Mouse (Mus musculus) T-helper 1 cell (primary cell): ENCODE results near the gene Pias1.

ENCODE experiments used
- in situ Hi-C: fragments of 300-600 bp; cut with MboI, MseI; formaldehyde crosslinking; loops from one replicate; pipeline ENCODE4 v1.15.1; 2025; ENCODE audit warnings: high pct_unique_total_duplicates

Gene Pias1

DNA sequence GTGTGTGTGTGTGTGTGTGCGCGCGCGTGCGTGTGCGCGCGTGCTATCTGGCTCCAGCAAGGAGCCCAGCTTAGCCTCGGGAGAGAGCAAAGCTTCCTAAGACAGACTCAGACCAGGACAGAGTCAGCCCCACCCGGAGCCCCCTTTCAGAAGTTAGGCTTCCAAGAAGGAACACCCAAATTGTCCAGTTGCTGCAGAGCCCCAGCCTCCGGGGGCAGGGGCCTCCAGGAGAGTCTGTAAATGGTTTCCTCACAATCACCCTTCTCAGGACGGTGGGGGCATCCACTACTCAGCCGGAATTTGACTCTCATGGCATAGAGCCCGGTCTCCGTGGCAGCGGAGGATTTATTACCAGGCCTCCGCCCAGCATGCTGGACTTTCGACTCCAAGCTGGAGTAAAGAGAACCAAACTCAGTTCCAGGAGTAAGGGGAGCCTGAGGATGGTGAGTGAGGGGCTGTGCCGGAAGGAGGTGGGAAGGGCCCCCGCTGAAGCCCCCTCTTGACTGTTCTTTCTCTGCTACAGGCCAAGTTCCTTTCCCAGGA lies 129.9 kb downstream of the Pias1 start, which contains the start of gene Calml4:
Gene Calml4 (plus strand): TSS at position 362 of the 543 bp plus-strand sequence.
- in situ Hi-C loops, result no loop called here

DNA sequence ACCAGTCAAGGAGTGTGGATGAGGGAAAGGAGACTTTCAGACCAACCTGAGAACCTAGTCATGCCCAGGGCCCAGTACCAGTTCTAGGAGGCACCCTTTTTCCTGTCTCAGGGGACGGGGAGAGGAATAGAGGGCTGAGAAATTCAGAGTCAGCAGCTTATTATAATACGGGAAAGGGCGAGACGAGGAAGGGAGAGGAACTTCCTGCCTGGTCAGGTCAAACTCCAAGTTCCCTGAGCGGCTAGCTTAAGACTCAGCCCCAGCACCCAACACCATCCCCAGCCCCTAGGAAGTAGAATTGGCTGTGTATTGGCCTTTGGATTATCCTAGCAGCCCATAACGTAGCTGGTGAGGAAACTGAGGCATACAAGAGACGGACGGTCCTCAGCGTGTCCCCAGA lies 130.5 kb downstream of the Pias1 start:
- in situ Hi-C loops, result no loop called here

DNA sequence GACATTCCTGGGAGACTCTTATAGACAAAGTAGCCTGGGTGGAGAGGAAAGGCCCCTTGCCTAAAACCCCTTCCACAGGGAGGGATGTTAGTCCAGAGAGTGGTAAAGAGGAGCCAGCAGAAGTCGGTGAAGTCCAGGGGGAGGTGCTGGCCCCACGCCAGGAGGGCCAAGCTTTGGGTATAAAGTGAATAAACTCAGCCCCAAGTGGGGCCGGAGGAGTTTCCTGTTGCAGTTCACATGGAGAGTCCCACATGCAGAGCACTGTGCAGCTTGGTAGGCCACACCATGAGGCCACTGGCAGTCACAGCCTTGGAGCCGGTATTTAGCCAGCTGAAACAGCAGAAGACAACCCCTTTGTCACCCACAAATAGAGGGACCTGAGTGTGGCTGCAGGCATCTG lies 133.2 kb downstream of the Pias1 start:
- in situ Hi-C loops, result loop anchor here (5.0 kb wide), 2 partner anchors 123 to 263 kb away; no protein-coding TSS in a partner anchor

DNA sequence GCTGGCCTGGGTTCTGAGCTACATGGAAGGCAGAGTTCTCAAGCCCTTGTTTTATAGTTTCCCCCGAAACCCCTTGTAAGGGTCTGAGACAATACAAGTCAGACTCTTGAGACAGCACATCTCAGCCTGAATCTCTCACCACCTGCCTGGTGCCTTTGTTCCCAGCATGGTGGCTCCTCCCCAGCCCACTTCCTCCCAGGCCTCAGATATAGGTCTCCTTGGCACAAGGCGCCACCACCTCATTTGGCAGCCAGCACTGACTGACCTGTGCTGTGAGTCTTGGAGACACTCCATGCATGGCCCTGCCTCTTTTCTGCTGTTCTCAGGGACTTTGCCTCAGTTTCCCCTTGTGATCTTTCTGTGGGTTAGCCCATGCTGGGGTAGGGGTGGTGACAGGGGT lies 136.2 kb downstream of the Pias1 start:
- in situ Hi-C loops, result loop anchor here (5.0 kb wide), 2 partner anchors 126 to 266 kb away; no protein-coding TSS in a partner anchor

DNA sequence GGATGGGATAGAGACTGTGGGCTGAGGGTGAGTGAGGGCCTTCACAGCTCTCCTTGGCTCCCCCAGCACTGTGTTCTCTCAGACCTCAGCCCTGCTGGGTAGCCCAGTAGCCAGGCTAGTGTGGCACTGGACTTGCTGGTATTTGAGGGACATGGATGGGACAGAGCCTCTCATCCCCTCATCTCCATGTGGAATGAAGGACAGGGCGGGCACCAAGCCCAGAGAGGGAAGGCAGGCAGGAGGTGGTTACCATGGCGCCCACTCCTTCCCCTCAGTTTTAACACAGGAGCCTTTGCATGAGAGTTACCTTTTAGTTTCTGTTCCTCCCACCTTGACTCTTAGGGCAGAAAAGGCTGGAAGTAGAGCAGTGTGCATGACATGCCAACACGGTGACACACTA lies 139.1 kb downstream of the Pias1 start:
- in situ Hi-C loops, result no loop called here

DNA sequence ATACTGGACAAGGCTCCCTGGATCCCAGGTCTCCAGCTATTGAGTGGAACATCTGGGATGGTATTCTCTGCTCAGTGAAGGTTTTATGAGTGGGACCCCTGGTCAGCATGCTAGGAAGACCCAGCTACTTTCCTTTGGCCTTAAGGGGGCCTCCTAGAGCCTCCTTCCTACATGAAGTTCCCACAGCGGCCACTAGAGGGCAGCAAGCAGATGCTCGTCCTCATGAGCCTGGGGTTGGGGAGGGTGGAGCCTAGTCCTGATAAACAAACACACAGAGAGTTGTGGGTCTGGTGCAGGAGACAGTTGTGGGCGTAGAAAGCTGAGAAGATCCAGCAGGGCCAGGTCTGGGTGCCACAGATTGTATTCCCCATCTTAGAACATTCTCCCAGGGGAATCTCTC lies 140.0 kb downstream of the Pias1 start:
- in situ Hi-C loops, result no loop called here

DNA sequence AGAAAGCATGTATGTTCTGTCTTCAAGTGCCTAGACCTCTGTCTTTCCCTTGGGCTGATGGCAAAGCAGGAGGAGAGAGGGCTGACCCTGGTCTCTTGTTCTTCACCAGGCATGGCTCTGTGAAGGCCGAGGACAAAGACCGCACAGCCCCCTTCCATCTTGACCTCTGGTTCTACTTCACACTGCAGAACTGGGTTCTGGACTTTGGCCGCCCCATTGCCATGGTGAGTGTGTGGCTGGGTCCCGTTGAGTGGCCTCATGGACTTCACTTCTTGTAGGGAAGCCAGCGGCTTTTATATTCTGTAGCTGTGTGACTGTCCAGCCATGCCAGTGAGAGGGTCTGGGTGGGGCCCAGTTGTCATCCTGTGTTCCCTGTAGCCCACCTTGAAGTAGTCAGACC lies 143.3 kb downstream of the Pias1 start:
- in situ Hi-C loops, result no loop called here

DNA sequence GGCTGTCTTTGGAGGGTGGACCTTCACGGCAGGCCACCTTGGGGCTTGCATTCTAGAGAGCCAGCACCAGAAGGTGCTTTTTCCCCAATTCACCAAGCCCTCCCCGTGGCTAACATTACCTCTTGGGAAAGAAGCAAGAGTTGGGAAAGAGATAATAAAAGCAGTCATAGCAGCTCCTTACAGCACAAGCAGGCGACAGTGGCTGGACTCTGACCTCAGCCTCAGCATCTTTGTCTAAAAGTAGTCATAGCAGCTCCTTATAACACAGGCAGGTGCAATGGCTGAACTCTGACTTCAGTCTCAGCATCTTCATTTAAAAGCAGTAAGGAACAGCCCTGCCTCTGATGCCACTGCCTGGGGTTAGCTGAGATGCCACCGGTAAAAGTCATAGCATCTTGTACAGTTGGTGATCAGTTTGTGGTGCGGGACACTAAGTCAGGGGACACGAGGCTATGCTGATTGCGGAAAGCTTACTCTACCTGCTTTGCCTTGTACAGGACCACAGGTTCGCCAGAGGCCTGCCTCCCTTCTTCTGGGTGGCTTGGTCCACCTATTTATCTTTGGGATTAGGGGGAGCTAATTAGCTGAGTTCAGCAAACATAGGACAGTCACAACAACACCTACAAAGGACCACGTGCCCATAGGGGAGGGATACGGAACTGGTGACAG lies 144.2 kb downstream of the Pias1 start:
- in situ Hi-C loops, result no loop called here

DNA sequence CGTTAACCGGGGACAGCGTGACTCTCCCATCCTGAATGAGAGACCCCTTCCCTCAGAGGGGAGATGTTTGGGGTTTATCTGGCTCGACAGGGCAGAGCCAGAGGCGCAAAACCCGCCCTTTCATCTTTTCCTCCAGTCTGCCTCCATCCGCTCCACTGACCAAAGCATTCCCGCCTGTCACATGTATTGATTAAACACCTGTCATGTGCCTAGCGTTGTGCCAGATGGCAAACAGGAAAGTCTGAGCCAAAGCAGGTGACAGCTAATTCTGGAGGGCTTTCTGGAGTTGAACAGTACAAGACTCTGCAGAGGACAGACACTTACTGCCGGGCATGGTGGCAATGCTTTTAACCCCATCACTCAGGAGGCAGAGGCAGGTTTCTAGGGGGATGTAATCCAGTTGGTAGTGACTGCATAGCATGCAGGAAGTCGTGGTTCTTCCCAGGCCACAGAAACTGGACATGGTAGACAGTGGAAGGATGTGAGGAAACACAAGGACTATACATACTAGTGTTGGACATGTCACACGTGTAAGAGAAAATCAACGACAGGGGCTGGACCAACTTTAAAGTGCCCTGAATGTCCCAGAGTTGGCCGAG lies 148.5 kb downstream of the Pias1 start:
- in situ Hi-C loops, result no loop called here

DNA sequence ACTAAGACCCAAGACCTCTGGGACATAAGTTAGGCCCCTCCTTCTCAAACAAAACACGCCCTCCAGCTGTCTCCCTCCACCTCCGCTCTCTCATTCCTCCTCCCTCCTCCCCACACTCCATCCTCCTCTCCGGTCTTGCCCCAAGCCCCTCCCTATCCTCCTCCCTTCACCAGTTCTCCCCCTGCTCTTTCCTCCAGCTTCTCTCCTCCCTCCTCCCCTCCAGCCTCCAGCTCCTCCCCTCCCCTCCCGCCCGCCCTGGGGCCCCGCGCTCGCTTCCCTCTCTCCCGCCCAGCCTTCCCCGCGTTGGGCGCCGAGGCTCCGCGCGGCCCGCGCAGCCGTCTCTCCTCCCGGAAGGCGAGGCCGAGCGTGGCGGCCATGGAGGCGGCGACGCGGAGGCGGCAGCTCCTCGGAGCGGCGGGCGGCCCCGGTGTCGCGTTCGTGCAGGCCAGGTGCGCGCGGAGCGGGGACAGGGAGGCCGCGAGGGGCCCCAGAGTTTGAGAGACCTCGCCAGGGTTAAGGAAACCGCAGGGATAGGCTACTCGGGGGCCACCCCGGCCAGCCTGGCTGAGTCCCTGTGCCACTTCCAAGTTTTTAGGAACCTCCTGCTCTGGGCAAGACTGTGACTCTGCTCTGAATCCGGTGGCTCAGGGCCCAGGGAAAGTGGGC lies 149.1 kb downstream of the Pias1 start, which contains the start of gene Cln6:
Gene Cln6 (plus strand): TSS at position 280 of the 666 bp plus-strand sequence.
- in situ Hi-C loops, result no loop called here

DNA sequence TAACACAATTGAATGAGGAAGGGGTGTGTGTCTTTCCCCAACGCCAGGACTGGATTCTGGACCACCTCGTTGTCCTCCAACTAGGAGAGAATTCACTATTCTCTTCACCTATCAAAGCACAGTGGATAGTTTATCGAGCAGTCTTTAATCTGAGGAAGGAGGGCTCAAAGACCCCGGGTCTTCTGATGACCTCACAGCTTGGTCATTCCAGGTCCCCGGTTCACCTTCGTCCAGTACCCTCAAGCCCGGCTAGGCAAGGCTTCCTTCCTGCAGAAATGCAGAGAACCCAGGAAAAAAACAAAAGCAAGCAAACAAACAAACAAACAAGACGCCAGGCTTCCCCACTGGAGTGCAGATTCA lies 149.6 kb downstream of the Pias1 start:
- in situ Hi-C loops, result no loop called here

DNA sequence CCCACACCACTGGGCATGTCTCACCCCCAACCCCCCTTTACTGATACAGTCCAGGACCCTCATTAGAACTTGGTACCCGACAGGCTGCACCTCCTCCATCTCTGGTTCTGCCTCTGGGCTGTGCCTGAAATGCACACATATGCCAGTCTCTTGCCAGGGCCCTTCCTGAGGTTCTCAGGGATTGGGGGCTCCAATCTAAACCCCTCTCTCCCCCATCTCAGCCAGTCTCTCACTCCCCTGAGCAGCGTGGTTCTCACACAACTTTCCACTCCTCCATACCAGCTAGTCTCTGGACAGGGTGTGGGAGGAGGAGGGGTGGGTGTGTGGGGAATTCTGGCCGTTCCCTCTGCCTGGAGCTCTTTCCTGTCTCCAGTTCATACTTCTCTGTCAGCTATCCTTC lies 150.1 kb downstream of the Pias1 start:
- in situ Hi-C loops, result no loop called here

DNA sequence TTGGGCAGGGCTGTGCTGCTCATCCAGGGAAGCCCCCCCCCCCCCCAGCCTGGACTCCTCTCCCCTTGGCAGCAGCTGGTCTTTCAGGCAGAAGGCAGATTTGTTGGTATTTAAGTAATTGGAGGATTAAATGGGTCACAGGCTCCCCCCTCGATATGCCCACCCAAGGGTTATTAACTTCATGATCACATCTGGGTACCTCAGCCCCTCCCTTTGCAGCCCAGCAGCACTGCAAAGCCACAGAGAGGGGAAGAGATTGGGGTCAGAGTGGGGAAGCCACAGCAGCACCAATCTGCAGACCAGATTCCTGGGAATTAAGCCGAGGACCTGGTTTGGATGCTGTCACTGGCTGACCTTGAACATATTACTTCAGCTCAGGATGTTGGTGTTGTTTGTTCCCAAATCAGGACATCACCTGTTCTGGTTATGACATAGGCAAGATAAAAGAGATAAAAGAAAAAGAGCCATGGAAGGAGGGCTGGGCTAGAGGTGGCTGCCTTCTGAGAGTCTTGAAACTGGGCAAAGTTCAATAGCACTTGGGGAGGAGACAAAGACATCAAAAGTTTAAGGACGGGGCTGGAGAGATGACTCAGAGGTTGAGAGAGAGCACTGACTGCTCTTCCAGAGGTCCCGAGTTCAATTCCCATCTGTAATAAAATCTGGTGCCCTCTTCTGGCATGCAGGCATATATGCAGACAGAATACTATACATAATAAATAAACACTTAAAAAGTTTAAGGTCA lies 151.8 kb downstream of the Pias1 start:
- in situ Hi-C loops, result no loop called here

DNA sequence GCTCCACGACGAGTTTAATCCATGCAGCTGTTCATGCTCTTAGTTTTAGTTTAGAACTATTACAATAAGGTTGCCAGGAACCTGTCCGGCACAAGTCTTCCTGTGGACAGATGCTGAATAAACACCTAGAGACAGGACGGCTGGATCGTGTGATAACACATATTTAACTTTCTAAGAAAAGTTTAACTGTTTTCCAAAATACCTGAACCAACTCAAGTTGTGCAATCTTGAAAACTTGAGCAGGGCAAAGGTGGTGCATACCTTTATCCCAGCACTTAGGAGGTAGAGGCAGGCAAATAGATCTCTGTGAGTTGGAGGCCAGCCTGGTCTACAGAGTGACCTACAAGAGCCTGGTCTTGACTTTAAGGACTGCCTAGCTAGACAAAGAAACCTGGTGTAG lies 152.8 kb downstream of the Pias1 start:
- in situ Hi-C loops, result no loop called here

DNA sequence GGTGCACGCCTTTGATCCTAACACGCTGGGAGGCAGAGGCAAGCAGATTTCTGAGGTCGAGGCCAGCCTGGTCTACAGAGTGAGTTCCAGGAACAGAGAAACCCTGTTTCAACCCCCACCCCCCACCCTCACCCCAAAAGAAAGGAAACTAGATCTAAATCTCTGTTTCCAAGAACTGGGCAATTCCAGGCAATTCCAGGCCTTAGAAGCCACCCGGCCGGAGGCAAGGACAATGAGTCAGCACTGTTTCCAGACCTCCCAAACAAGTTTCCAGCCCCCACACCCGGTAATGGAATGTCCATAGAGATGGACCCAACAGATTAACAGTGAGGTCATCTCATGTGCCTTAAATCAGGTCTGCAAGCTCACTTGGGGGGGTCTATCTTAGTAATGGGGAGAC lies 157.8 kb downstream of the Pias1 start:
- in situ Hi-C loops, result no loop called here

DNA sequence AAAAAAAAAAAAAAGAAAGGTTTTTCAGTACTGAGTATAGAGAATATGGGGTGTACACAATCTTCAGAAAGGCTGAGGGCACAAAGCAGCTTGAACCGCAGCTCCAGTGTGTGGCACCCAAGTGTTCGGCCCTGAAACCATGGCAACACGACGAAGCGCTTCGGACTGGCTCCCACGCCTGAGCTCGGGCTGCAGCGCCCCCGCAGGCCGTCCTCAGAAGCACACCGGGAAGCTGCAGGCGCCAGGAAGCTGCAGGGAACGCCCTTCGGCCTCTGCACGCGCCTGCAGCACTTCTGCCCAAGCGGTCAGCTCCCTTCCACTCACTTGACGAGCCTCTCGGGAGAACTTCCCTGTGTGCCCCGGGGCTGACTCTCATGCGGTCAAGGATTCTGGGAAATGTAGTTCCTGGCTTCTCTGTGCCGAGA lies 159.1 kb downstream of the Pias1 start:
- in situ Hi-C loops, result no loop called here
